Mouse (Mus musculus) intestine, embryonic 16.5 days (tissue): ENCODE measurements around the gene Fhit. TPM values are rescaled to one million over a fixed set of nuclear protein-coding genes. Genes with fewer than 3 reads are reported as not detected.
A peak's percentile ranks its signal among the peaks of the same experiment; 100 is the strongest.

Experiments used
- ATAC-seq: fragments of 200-750 bp; cut with Nextera tagmentation; 2 replicates; pipeline ENCODE4 v1.8.0; 2017; ENCODE audit warnings: moderate TSS enrichment, moderate library complexity
- H3K27ac ChIP-seq: fragments of 300-500 bp; sonication (generic); 2 replicates; pipeline ENCODE4 v1.5.1; 2014; ENCODE audit warnings: mild to moderate bottlenecking, low read length
- H3K27me3 ChIP-seq: fragments of 300-500 bp; sonication (generic); replicated peaks from 2 replicates; pipeline ENCODE4 v1.6.1; 2014; ENCODE audit warnings: low read length, control low read depth, mixed read lengths; ENCODE audit not compliant: control insufficient read depth, insufficient read depth
- H3K36me3 ChIP-seq: fragments of 300-500 bp; sonication (generic); 2 replicates; pipeline ENCODE4 v1.6.1; 2014; ENCODE audit warnings: low read length, control low read depth; ENCODE audit not compliant: control insufficient read depth, insufficient read depth
- H3K4me1 ChIP-seq: fragments of 300-500 bp; sonication (generic); 2 replicates; pipeline ENCODE4 v1.6.1; 2014; ENCODE audit warnings: low read length, control low read depth, mixed read lengths; ENCODE audit not compliant: control insufficient read depth, insufficient read depth
- H3K4me2 ChIP-seq: fragments of 300-500 bp; sonication (generic); 2 replicates; pipeline ENCODE4 v1.6.1; 2014; ENCODE audit warnings: low read depth, low read length, control low read depth
- H3K4me3 ChIP-seq: fragments of 300-500 bp; sonication (generic); 2 replicates; pipeline ENCODE4 v1.5.1; 2014; ENCODE audit warnings: mild to moderate bottlenecking, low read length
- H3K9ac ChIP-seq: fragments of 300-500 bp; sonication (generic); 2 replicates; pipeline ENCODE4 v1.6.1; 2014; ENCODE audit warnings: low read depth, low read length
- H3K9me3 ChIP-seq: fragments of 300-500 bp; sonication (generic); 2 replicates; pipeline ENCODE4 v1.6.1; 2016; ENCODE audit warnings: low read length, control low read depth; ENCODE audit not compliant: control insufficient read depth
- WGBS: fragments of 180-500 bp; shearing (Covaris S2); extraction: QIAGEN DNeasy Blood & Tissue Kit; methylation state at CpG from one replicate; pipeline ENCODE4 v1.1.7; 2014; 5-methylcytosine and 5-hydroxymethylcytosine counted together
- polyA plus RNA-seq: library from polyadenylated mRNA; unstranded; fragments of >200 nt; fragmentation: Nextera tagmentation; extraction: Ambion mirVana; gene quantifications from 2 replicates; pipeline ENCODE4 v1.2.1, GENCODE M21; 2015

Gene Fhit
- polyA plus RNA-seq, 1 experiment from 2014 or later: 14.7 TPM

- no peak for ATAC-seq
- 30% methylated on average over 3 of the region's 3 CpGs for WGBS
Measured at GRCm38 (mm10) chr14:11021391-11021790, 140.4 kb downstream of the Fhit start.

GRCm38 (mm10) chr14:10978651-10979050 lies 183.2 kb downstream of the Fhit start:
- Histone ChIP-seq H3K4me3 (no peak overlapping the region), H3K4me1 (no peaks in the 10 kb centered on the region), H3K9ac (no peak overlapping the region), H3K4me2 (no peak overlapping the region), H3K9me3 (no peaks in the 10 kb centered on the region), H3K36me3 (no peaks in the 10 kb centered on the region), H3K27ac (no peak overlapping the region), H3K27me3 (no peaks in the 10 kb centered on the region)
- 80% methylated on average over 3 of the region's 3 CpGs for WGBS
- no peak for ATAC-seq

More at GRCm38 (mm10) chr14:11021391-11021790, 140.4 kb downstream of the Fhit start:
- no peak overlapping the region for H3K4me3 ChIP-seq
- H3K27me3 ChIP-seq: no peaks in the 10 kb centered on the region
- no peaks in the 10 kb centered on the region for H3K9me3 ChIP-seq
- H3K4me1 ChIP-seq: no peaks in the 10 kb centered on the region
- H3K9ac ChIP-seq: no peak overlapping the region
- H3K36me3 ChIP-seq: no peaks in the 10 kb centered on the region
- no peak overlapping the region for H3K4me2 ChIP-seq
- no peak overlapping the region for H3K27ac ChIP-seq

GRCm38 (mm10) chr14:10941647-10942046 lies 220.2 kb downstream of the Fhit start:
- WGBS: 83% methylated on average over 1 of the region's 1 CpGs
- Histone ChIP-seq H3K4me3 (no peak overlapping the region), H3K9ac (no peak overlapping the region), H3K27me3 (no peaks in the 10 kb centered on the region), H3K36me3 (no peaks in the 10 kb centered on the region), H3K27ac (no peak overlapping the region), H3K9me3 (no peaks in the 10 kb centered on the region), H3K4me2 (no peak overlapping the region), H3K4me1 (no peaks in the 10 kb centered on the region)
- peak; percentile 74 for ATAC-seq

DNA sequence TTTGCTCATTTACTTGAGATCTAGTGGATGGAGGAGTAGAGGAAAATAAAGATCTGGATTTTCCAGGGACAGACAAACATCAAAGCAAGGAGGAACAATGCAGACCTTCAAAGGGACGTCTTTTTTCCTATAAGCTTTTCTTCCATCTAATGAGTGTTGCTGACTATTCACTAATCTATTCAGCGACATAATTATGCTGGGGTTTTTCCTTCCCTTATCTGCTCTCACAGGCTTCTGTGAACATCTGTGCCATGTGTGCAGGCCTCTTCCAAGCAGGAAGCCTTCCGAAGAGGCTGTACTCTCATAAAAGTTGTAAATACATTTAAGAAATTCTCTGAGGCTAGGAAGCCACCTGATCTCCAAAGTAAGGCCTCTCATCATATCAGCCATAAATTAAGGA lies 228.2 kb downstream of the Fhit start:
- H3K27me3 ChIP-seq: no peaks in the 10 kb centered on the region
- no peaks in the 10 kb centered on the region for H3K9me3 ChIP-seq
- 49% methylated on average over 3 of the region's 3 CpGs for WGBS
- no peak overlapping the region for H3K27ac ChIP-seq
- no peak overlapping the region for H3K9ac ChIP-seq
- H3K4me3 ChIP-seq: no peak overlapping the region
- no peaks in the 10 kb centered on the region for H3K36me3 ChIP-seq
- no peaks in the 10 kb centered on the region for H3K4me1 ChIP-seq
- H3K4me2 ChIP-seq: no peak overlapping the region
- no peak for ATAC-seq

GRCm38 (mm10) chr14:10917893-10918803 lies 243.7 kb downstream of the Fhit start:
- Histone ChIP-seq H3K9ac (no peak overlapping the region), H3K27ac (no peak overlapping the region), H3K4me3 (no peak overlapping the region), H3K27me3 (no peaks in the 10 kb centered on the region), H3K4me1 (no peaks in the 10 kb centered on the region), H3K4me2 (no peak overlapping the region), H3K36me3 (no peaks in the 10 kb centered on the region), H3K9me3 (no peaks in the 10 kb centered on the region)
- WGBS: 73% methylated on average over 7 of the region's 7 CpGs
- no peak for ATAC-seq

GRCm38 (mm10) chr14:10908011-10908410 lies 253.8 kb downstream of the Fhit start:
- no peak overlapping the region for H3K4me3 ChIP-seq
- no peaks in the 10 kb centered on the region for H3K36me3 ChIP-seq
- no peak overlapping the region for H3K4me2 ChIP-seq
- no peak for ATAC-seq
- H3K9me3 ChIP-seq: no peaks in the 10 kb centered on the region
- no peaks in the 10 kb centered on the region for H3K4me1 ChIP-seq
- WGBS: 80% methylated on average over 2 of the region's 2 CpGs
- H3K27ac ChIP-seq: no peak overlapping the region
- H3K9ac ChIP-seq: no peak overlapping the region
- no peaks in the 10 kb centered on the region for H3K27me3 ChIP-seq

GRCm38 (mm10) chr14:10882759-10883158 lies 279.1 kb downstream of the Fhit start:
- H3K36me3 ChIP-seq: no peaks in the 10 kb centered on the region
- H3K27ac ChIP-seq: no peak overlapping the region
- 29% methylated on average over 1 of the region's 1 CpGs for WGBS
- no peak overlapping the region for H3K9ac ChIP-seq
- H3K4me1 ChIP-seq: no peaks in the 10 kb centered on the region
- H3K27me3 ChIP-seq: no peaks in the 10 kb centered on the region
- no peak for ATAC-seq
- no peak overlapping the region for H3K4me3 ChIP-seq
- H3K9me3 ChIP-seq: no peaks in the 10 kb centered on the region
- H3K4me2 ChIP-seq: no peak overlapping the region

- no peak overlapping the region for H3K4me2 ChIP-seq
- WGBS: 83% methylated on average over 2 of the region's 2 CpGs
- no peak for ATAC-seq
- no peak overlapping the region for H3K27ac ChIP-seq
- no peaks in the 10 kb centered on the region for H3K9me3 ChIP-seq
- H3K36me3 ChIP-seq: no peaks in the 10 kb centered on the region
- no peaks in the 10 kb centered on the region for H3K4me1 ChIP-seq
- H3K27me3 ChIP-seq: no peaks in the 10 kb centered on the region
- no peak overlapping the region for H3K4me3 ChIP-seq
- no peak overlapping the region for H3K9ac ChIP-seq
Measured at GRCm38 (mm10) chr14:10880749-10881148, 281.1 kb downstream of the Fhit start.

GRCm38 (mm10) chr14:10874595-10875372 lies 287.1 kb downstream of the Fhit start:
- no peaks in the 10 kb centered on the region for H3K9me3 ChIP-seq
- no peaks in the 10 kb centered on the region for H3K36me3 ChIP-seq
- H3K4me2 ChIP-seq: no peak overlapping the region
- WGBS: 79% methylated on average over 3 of the region's 3 CpGs
- no peaks in the 10 kb centered on the region for H3K4me1 ChIP-seq
- no peak overlapping the region for H3K9ac ChIP-seq
- no peak overlapping the region for H3K27ac ChIP-seq
- ATAC-seq: no peak
- no peaks in the 10 kb centered on the region for H3K27me3 ChIP-seq
- H3K4me3 ChIP-seq: no peak overlapping the region
